Mouse (Mus musculus) kidney, embryonic 15.5 days (tissue): ENCODE data around the gene Tmem209. TPM values are rescaled to one million over a fixed set of nuclear protein-coding genes. Genes with fewer than 3 reads are reported as not detected.
A peak's percentile ranks its signal among the peaks of the same experiment; 100 is the strongest.

Experiments
- ATAC-seq: fragments of 200-750 bp; cut with Nextera tagmentation; replicated peaks from 2 replicates; pipeline ENCODE4 v1.8.0; 2017; ENCODE audit warnings: moderate TSS enrichment; ENCODE audit not compliant: low FRiP score
- H3K27ac ChIP-seq: fragments of 300-500 bp; sonication (generic); 2 replicates; pipeline ENCODE4 v1.5.1; 2015; ENCODE audit warnings: mild to moderate bottlenecking, inconsistent platforms
- H3K27me3 ChIP-seq: fragments of 300-500 bp; sonication (generic); 2 replicates; pipeline ENCODE4 v1.6.1; 2015; ENCODE audit warnings: inconsistent platforms
- H3K36me3 ChIP-seq: fragments of 300-500 bp; sonication (generic); 2 replicates; pipeline ENCODE4 v1.6.1; 2015; ENCODE audit warnings: inconsistent platforms
- H3K4me1 ChIP-seq: fragments of 300-500 bp; sonication (generic); 2 replicates; pipeline ENCODE4 v1.6.1; 2015; ENCODE audit warnings: inconsistent platforms
- H3K4me2 ChIP-seq: fragments of 300-500 bp; sonication (generic); 2 replicates; pipeline ENCODE4 v1.6.1; 2015; ENCODE audit warnings: moderate library complexity, mild to moderate bottlenecking, inconsistent platforms
- H3K4me3 ChIP-seq: fragments of 300-500 bp; sonication (generic); replicated peaks from 2 replicates; pipeline ENCODE4 v1.5.1; 2015; ENCODE audit warnings: mild to moderate bottlenecking, inconsistent platforms
- H3K9ac ChIP-seq: fragments of 300-500 bp; sonication (generic); 2 replicates; pipeline ENCODE4 v1.6.1; 2015; ENCODE audit warnings: mild to moderate bottlenecking, inconsistent platforms
- H3K9me3 ChIP-seq: fragments of 300-500 bp; sonication (generic); replicated peaks from 2 replicates; pipeline ENCODE4 v1.6.1; 2016; ENCODE audit warnings: inconsistent platforms
- WGBS: fragments of 180-500 bp; shearing (Covaris S2); methylation state at CpG from one replicate; pipeline ENCODE4 v1.1.7; 2015; ENCODE audit warnings: mixed read lengths; 5-methylcytosine and 5-hydroxymethylcytosine counted together
- polyA plus RNA-seq: library from polyadenylated mRNA; unstranded; fragments of >200 nt; fragmentation: Nextera tagmentation; extraction: Ambion mirVana; gene quantifications from 2 replicates; pipeline ENCODE4 v1.2.1, GENCODE M21; 2015

The Tmem209 gene
- polyA plus RNA-seq, 1 experiment from 2014 or later = 46.6 TPM

DNA sequence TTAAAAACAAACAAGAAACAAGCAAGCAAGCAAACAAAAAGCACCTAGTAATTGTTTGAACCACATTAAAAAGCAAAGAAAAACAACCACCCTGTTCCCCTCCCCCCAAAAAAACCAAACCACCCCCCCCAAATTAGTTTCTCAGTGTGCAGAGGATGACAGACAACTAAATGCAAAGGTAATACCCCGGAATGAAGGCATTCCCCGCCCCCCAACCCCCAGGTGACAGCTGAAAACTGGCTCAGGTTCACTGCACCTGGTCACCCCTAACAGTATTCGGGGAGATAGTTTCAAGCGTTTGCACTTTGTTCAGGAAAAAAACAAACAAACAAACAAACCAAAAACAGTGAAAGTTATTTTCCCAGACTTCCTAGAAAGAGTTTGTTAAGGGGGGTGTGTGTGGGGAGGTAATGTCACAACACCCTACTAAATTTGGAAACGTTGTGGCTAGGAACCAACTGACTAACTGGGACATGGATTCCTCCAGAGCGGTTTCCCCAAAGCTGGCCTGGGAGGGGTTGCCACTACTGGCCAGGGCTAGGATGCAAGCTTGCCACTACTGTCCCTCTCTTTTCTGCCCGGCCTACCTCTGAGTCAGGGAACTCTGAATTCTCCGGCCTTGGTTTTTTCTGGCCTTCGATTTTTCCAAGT lies 38.2 kb upstream of the Tmem209 start:
- Histone ChIP-seq H3K27ac (peak overlapping the region; percentile 94), H3K27me3 (no peaks in the 10 kb centered on the region), H3K4me2 (peak overlapping the region; percentile 58), H3K36me3 (no peaks in the 10 kb centered on the region), H3K9me3 (no peaks in the 10 kb centered on the region), H3K4me1 (peaks cover 83% of the 10 kb centered on the region), H3K4me3 (peak overlapping the region; percentile 30), H3K9ac (peak overlapping the region; percentile 24; the same call in 1 of the 2 replicates)
- ATAC-seq = no peak
- 28% methylated on average over 9 of the region's 9 CpGs for WGBS

DNA sequence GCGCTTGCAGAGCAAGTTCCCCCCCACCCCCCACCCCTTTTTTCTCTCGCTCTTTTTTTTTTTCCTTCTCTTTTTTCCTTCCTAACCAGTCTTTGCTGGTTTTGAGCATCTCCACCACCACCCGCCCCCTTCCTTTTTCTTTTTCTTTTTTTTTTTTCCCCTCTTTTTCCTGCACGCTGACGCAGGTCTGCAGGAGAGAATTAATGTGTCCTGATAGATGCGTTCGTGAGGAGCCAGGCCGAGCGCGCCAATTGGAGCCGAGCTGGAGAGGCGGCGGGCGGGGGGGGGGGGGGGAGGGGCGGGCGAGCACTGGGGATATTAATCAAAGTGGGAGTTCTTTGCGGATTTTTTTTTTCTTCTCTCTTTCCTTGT lies 37.7 kb upstream of the Tmem209 start:
- WGBS = 0% methylated on average over 17 of the region's 17 CpGs
- ATAC-seq = no peak
- Histone ChIP-seq H3K4me1 (peaks cover 83% of the 10 kb centered on the region), H3K4me3 (peak overlapping the region; percentile 30), H3K9ac (peak overlapping the region; percentile 33), H3K27ac (peak overlapping the region; percentile 94), H3K27me3 (no peaks in the 10 kb centered on the region), H3K36me3 (no peaks in the 10 kb centered on the region), H3K9me3 (no peaks in the 10 kb centered on the region), H3K4me2 (peak overlapping the region; percentile 58)

GRCm38 (mm10) chr6:30546571-30547273 lies 37.1 kb upstream of the Tmem209 start:
- no peaks in the 10 kb centered on the region for H3K9me3 ChIP-seq
- no peaks in the 10 kb centered on the region for H3K36me3 ChIP-seq
- peak; percentile 52; the same call in 1 of the 2 replicates for ATAC-seq
- H3K27ac ChIP-seq = peak overlapping the region; percentile 94
- H3K27me3 ChIP-seq = no peaks in the 10 kb centered on the region
- peak overlapping the region; percentile 33 for H3K9ac ChIP-seq
- 12% methylated on average over 17 of the region's 17 CpGs for WGBS
- peak overlapping the region; percentile 30 for H3K4me3 ChIP-seq
- H3K4me2 ChIP-seq = peak overlapping the region; percentile 58
- peaks cover 79% of the 10 kb centered on the region for H3K4me1 ChIP-seq

- no peaks in the 10 kb centered on the region for H3K36me3 ChIP-seq
- no peak overlapping the region for H3K9ac ChIP-seq
- H3K4me3 ChIP-seq = no peak overlapping the region; the same call in 1 of the 2 replicates
- 0 out of 2 replicates have a peak overlapping the region, but pooled peaks have one; percentile 12 for H3K4me2 ChIP-seq
- H3K4me1 ChIP-seq = peaks cover 81% of the 10 kb centered on the region
- ATAC-seq = no peak
- H3K9me3 ChIP-seq = no peaks in the 10 kb centered on the region
- H3K27ac ChIP-seq = peak overlapping the region; percentile 94
- H3K27me3 ChIP-seq = no peaks in the 10 kb centered on the region
- 40% methylated on average over 7 of the region's 7 CpGs for WGBS
Observed at GRCm38 (mm10) chr6:30545689-30546088, 36.1 kb upstream of the Tmem209 start.

DNA sequence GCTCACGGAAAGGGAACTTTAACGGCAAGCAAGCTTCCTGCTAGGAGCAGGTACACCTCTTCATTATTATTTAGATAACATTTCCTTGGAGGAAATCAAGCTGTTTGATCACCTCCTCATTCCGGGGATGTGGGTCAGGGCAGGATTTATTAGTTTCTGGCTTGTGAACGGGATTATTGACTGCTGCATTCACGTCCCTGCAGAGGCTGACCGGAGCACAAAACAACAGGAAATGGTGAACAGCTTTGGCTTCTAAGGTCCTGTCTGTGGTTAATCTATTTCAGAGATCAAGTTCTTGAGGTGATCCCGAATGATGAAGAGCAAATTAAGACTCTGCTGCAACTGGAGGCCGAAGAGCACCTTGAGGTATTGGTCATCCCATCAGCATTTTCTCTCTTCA lies 34.3 kb upstream of the Tmem209 start:
- Histone ChIP-seq H3K9ac (no peak overlapping the region), H3K9me3 (no peaks in the 10 kb centered on the region), H3K4me1 (peaks cover 69% of the 10 kb centered on the region), H3K36me3 (no peaks in the 10 kb centered on the region), H3K4me3 (peak overlapping the region; percentile 18), H3K4me2 (peak overlapping the region; percentile 26), H3K27me3 (no peaks in the 10 kb centered on the region), H3K27ac (peak overlapping the region; percentile 94)
- 17% methylated on average over 8 of the region's 8 CpGs for WGBS
- 0 out of 2 replicates have a peak, but pooled peaks have one; percentile 26 for ATAC-seq

GRCm38 (mm10) chr6:30543077-30543476 lies 33.5 kb upstream of the Tmem209 start:
- WGBS = 30% methylated on average over 12 of the region's 12 CpGs
- Histone ChIP-seq H3K4me2 (no peak overlapping the region), H3K27ac (peak overlapping the region; percentile 94), H3K9ac (no peak overlapping the region), H3K4me1 (peaks cover 71% of the 10 kb centered on the region), H3K27me3 (no peaks in the 10 kb centered on the region), H3K4me3 (no peak overlapping the region), H3K9me3 (no peaks in the 10 kb centered on the region), H3K36me3 (no peaks in the 10 kb centered on the region)
- ATAC-seq = no peak

GRCm38 (mm10) chr6:30542277-30542676 lies 32.7 kb upstream of the Tmem209 start:
- ATAC-seq = no peak
- 74% methylated on average over 6 of the region's 6 CpGs for WGBS

GRCm38 (mm10) chr6:30541009-30541799 lies 31.6 kb upstream of the Tmem209 start, which contains the start of gene Cpa2:
Cpa2 (plus strand) TSS chr6:30541582.
- H3K4me1 ChIP-seq = peaks cover 59% of the 10 kb centered on the region
- H3K9ac ChIP-seq = no peak within 1 kb of the TSS
- H3K36me3 ChIP-seq = no peaks in the 10 kb centered on the region
- H3K27me3 ChIP-seq = no peaks in the 10 kb centered on the region
- peak within 1 kb of the TSS; percentile 49 for H3K27ac ChIP-seq
- H3K4me3 ChIP-seq = no peak within 1 kb of the TSS
- WGBS = 53% methylated on average over 11 of the region's 11 CpGs
- no peak within 1 kb of the TSS for H3K4me2 ChIP-seq
- no peaks in the 10 kb centered on the region for H3K9me3 ChIP-seq
- no peak for ATAC-seq

More at GRCm38 (mm10) chr6:30542277-30542676, 32.7 kb upstream of the Tmem209 start:
- H3K27ac ChIP-seq = peak overlapping the region; percentile 49; the same call in 1 of the 2 replicates
- peaks cover 68% of the 10 kb centered on the region for H3K4me1 ChIP-seq
- H3K9ac ChIP-seq = no peak overlapping the region
- no peak overlapping the region for H3K4me2 ChIP-seq
- H3K9me3 ChIP-seq = no peaks in the 10 kb centered on the region
- H3K36me3 ChIP-seq = no peaks in the 10 kb centered on the region
- H3K27me3 ChIP-seq = no peaks in the 10 kb centered on the region
- H3K4me3 ChIP-seq = no peak overlapping the region

DNA sequence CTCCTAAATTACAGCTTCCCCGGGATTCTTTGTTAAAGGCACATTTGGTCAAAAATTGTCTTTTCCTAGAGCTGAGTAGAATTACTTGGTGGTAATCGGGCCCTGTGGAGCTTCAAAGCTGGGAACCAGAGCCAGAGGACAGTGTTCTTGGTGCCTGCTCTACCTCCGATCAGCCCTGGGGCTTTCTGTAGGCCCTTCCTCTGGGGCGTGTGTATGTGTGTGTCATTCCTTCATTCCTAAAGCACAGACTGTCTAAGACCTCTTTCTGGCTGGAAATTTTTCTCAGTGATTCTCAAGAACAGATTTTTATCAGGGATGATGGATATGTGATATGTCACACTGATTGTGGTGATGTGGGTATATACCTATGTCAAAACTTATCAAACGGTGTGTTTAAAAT lies 29.2 kb upstream of the Tmem209 start:
- ATAC-seq = no peak
- peaks cover 37% of the 10 kb centered on the region for H3K4me1 ChIP-seq
- peak overlapping the region; percentile 49 for H3K27ac ChIP-seq
- no peaks in the 10 kb centered on the region for H3K36me3 ChIP-seq
- 70% methylated on average over 5 of the region's 5 CpGs for WGBS
- no peak overlapping the region for H3K4me2 ChIP-seq
- H3K9ac ChIP-seq = no peak overlapping the region
- no peaks in the 10 kb centered on the region for H3K9me3 ChIP-seq
- H3K4me3 ChIP-seq = no peak overlapping the region
- no peaks in the 10 kb centered on the region for H3K27me3 ChIP-seq

DNA sequence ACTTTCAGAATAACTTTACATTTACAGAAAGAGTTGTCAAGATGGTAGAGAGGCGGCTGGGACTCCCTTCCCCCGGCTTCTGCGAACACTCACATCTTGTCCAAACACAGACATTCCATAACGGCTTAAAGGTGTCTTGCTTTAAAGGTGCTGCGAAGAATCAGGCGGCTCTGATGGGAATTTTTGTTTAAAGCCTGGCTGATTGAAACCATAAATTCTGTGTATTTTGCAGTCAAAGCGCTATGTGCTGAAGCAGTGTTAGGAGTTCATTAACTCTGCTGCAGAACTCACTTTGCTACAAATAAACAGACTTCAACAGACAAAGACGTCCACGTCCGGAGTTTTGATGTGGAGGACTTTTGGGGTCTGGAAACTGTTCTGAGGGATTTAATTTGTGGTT lies 28.7 kb upstream of the Tmem209 start:
- Histone ChIP-seq H3K27ac (peak overlapping the region; percentile 49), H3K9me3 (no peaks in the 10 kb centered on the region), H3K9ac (no peak overlapping the region), H3K36me3 (no peaks in the 10 kb centered on the region), H3K4me2 (no peak overlapping the region), H3K4me3 (no peak overlapping the region), H3K4me1 (peaks cover 32% of the 10 kb centered on the region), H3K27me3 (no peaks in the 10 kb centered on the region)
- WGBS = 54% methylated on average over 10 of the region's 10 CpGs
- ATAC-seq = no peak

DNA sequence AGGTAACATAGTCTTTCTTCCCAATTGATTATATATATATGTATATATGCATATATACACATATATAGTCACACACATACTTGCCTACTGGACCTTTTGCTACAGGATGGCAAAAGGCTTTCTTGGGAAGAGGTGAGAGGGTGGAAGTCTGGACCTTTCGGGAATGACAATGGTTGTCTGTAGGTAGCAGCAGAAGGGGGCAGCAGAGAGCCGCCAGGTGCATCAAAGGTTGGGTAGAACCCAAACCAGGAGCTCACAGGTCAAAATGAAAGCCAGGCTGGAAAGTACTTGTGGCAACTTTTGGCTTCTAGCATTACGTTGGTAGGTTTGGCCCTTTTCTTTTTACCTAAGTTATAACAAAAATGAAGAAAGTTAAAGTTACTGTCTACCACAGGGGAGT lies 25.8 kb upstream of the Tmem209 start:
- 63% methylated on average over 3 of the region's 3 CpGs for WGBS
- Histone ChIP-seq H3K27ac (no peak overlapping the region), H3K9me3 (no peaks in the 10 kb centered on the region), H3K4me1 (peaks cover 12% of the 10 kb centered on the region), H3K4me3 (no peak overlapping the region), H3K4me2 (no peak overlapping the region), H3K36me3 (no peaks in the 10 kb centered on the region), H3K27me3 (no peaks in the 10 kb centered on the region), H3K9ac (no peak overlapping the region)
- ATAC-seq = no peak

GRCm38 (mm10) chr6:30528800-30529199 lies 19.2 kb upstream of the Tmem209 start:
- Histone ChIP-seq H3K36me3 (no peaks in the 10 kb centered on the region), H3K4me1 (peaks cover 53% of the 10 kb centered on the region), H3K4me2 (no peak overlapping the region), H3K27me3 (no peaks in the 10 kb centered on the region), H3K9ac (no peak overlapping the region), H3K27ac (peak overlapping the region; percentile 85), H3K9me3 (no peaks in the 10 kb centered on the region), H3K4me3 (no peak overlapping the region)
- WGBS = 21% methylated on average over 6 of the region's 6 CpGs
- ATAC-seq = peak; percentile 34
